Comparison of ENCODE assay signal across 15 mouse cellular contexts in the genomic region with DNA sequence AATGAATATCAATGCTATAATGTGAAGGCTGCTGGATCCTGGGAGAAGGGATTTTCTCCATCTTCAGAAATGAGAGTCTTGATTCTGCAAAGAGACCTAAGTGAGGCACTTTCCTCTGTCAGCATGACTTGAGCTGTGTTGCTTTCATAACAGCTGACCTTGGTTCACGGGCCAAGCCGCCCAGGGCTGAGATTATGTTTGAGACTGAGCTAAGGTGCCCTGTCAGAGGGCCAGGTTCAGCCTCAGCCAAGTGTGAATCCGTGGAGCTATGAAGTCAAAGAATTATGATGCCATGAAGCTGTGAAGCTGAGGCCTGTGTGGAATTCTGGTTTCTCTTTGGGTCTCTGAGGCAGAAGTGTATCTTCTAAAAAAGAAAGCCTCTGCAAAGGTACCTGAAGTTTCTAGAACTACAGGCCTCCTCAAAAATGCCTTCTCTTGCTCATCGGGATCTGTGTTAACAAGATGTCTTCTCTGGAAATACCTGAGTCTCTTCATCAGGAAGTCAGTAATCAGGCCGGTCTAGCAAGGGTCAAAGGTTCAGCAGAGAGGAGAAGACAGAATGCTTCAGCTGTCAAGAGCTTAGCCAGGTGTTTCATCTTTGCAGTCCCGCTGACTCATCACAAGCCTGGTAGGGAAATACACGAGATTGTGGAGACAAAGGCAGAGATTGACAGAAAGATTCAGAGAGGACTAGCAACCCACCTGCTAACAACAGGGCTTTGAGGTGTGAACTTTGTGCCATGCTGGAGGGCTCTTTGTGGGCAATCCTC. TPM values are rescaled to one million over a fixed set of nuclear protein-coding genes. Genes with fewer than 3 reads are reported as not detected.
DNase-seq lines count a peak whose midpoint lies in the region; ATAC-seq and TF ChIP-seq lines count a peak whose summit lies in the region.
"Had no signal": no experiment of that assay in that cellular context is flagged by ENCODE, and none has a peak within 500 bp of the region (broad histone marks: within the 10 kb centered on the region; RNA-seq: fewer than 3 reads in every experiment).

No protein-coding gene starts in this region.

- ATAC-seq in stomach, embryonic 14.5 days (ENCODE audit: insufficient number of reproducible peaks, insufficient read depth, low FRiP score, low read depth): no peak
- no peak for ATAC-seq in hindbrain, embryonic 12.5 days (ENCODE audit: low FRiP score)
- ATAC-seq: forebrain, embryonic 15.5 days had no signal

- no peak for TF ChIP-seq CTCF in left cerebral cortex, adult 2 months (IDR thresholded peaks at IDR 0.05)

- H3K9ac ChIP-seq in stomach, embryonic 14.5 days (replicated peaks; ENCODE audit: low read depth, low read length): no peak overlapping the region
- no peak overlapping the region for H3K9ac ChIP-seq in hindbrain, embryonic 12.5 days
- H3K9ac ChIP-seq: embryonic facial prominence, embryonic 15.5 days; forebrain, embryonic 15.5 days; heart, embryonic 15.5 days; lung, embryonic 15.5 days had no signal

- DNase-seq in adrenal gland, adult (ENCODE audit: inconsistent age in 2 of 2, low spot score in 1 of 2): peak; percentile 63 to 84
- DNase-seq in adrenal gland, adult 18-20 months (ENCODE audit: low spot score in 2 of 2): no peak
- peak; percentile 59 for DNase-seq in kidney, adult 9 months
- no peak for DNase-seq in kidney, postnatal 10 days
- peak; percentile 66 for DNase-seq in adrenal gland, postnatal 14 days
- DNase-seq in left cerebral cortex, adult 2 months (ENCODE audit: extremely low spot score in 1 of 2, low spot score in 2 of 2): no peak
- DNase-seq: cerebellum, adult 11-12 months; gastrocnemius, postnatal 10 days; thymus, postnatal 14 days had no signal

- intact Hi-C loops in left cerebral cortex, adult 2 months (cut with DNase I): no loop called here

- no peaks in the 10 kb centered on the region for H3K27me3 ChIP-seq in stomach, embryonic 14.5 days (ENCODE audit: control insufficient read depth, insufficient read depth, low read length)
- no peaks in the 10 kb centered on the region for H3K27me3 ChIP-seq in hindbrain, embryonic 12.5 days
- H3K27me3 ChIP-seq: embryonic facial prominence, embryonic 15.5 days; forebrain, embryonic 15.5 days; heart, embryonic 15.5 days; lung, embryonic 15.5 days had no signal

- H3K4me1 ChIP-seq in stomach, embryonic 14.5 days (ENCODE audit: control insufficient read depth, insufficient read depth, low read length): peaks cover 3% of the 10 kb centered on the region; the same call in 1 of the 2 replicates
- no peaks in the 10 kb centered on the region for H3K4me1 ChIP-seq in hindbrain, embryonic 12.5 days
- H3K4me1 ChIP-seq: forebrain, embryonic 15.5 days; heart, embryonic 15.5 days had no signal

- H3K36me3 ChIP-seq in stomach, embryonic 14.5 days (ENCODE audit: control insufficient read depth, insufficient read depth, low read length): no peaks in the 10 kb centered on the region
- no peaks in the 10 kb centered on the region for H3K36me3 ChIP-seq in hindbrain, embryonic 12.5 days
- H3K36me3 ChIP-seq: embryonic facial prominence, embryonic 15.5 days; forebrain, embryonic 15.5 days; heart, embryonic 15.5 days; lung, embryonic 15.5 days had no signal

- H3K9me3 ChIP-seq in stomach, embryonic 14.5 days (ENCODE audit: control insufficient read depth, low read depth, low read length): no peaks in the 10 kb centered on the region
- H3K9me3 ChIP-seq in hindbrain, embryonic 12.5 days (replicated peaks): no peaks in the 10 kb centered on the region
- H3K9me3 ChIP-seq: embryonic facial prominence, embryonic 15.5 days; forebrain, embryonic 15.5 days; heart, embryonic 15.5 days; lung, embryonic 15.5 days had no signal

- WGBS in stomach, embryonic 14.5 days: 28% methylated on average over 7 of the region's 7 CpGs
- WGBS in hindbrain, embryonic 12.5 days: 71% methylated on average over 7 of the region's 7 CpGs

- H3K4me2 ChIP-seq in stomach, embryonic 14.5 days (replicated peaks; ENCODE audit: low read depth, low read length): no peak overlapping the region
- no peak overlapping the region for H3K4me2 ChIP-seq in hindbrain, embryonic 12.5 days (replicated peaks)
- H3K4me2 ChIP-seq: embryonic facial prominence, embryonic 15.5 days; forebrain, embryonic 15.5 days; heart, embryonic 15.5 days; lung, embryonic 15.5 days had no signal

- H3K4me3 ChIP-seq in stomach, embryonic 14.5 days (ENCODE audit: low read depth, low read length): no peak overlapping the region
- no peak overlapping the region for H3K4me3 ChIP-seq in left cerebral cortex, adult 2 months
- no peak overlapping the region for H3K4me3 ChIP-seq in hindbrain, embryonic 12.5 days
- H3K4me3 ChIP-seq: embryonic facial prominence, embryonic 15.5 days; forebrain, embryonic 15.5 days; heart, embryonic 15.5 days; lung, embryonic 15.5 days had no signal

- peak overlapping the region; percentile 48; the same call in 1 of the 2 replicates for H3K27ac ChIP-seq in stomach, embryonic 14.5 days (ENCODE audit: low read length)
- no peak overlapping the region for H3K27ac ChIP-seq in left cerebral cortex, adult 2 months
- H3K27ac ChIP-seq in hindbrain, embryonic 12.5 days: no peak overlapping the region
- H3K27ac ChIP-seq: embryonic facial prominence, embryonic 15.5 days; forebrain, embryonic 15.5 days; heart, embryonic 15.5 days; lung, embryonic 15.5 days had no signal

RNA-seq across cellular contexts. Expression of a gene that starts 11.2 kb away (rescaled TPM):
- 10 to 100 TPM; 26.0 to 34.3 TPM for total RNA-seq in adrenal gland, adult 18-20 months (2021)
- total RNA-seq in adrenal gland, postnatal 14 days (2021): 57.7 and 61.3 TPM in 2 replicates
- 89.3 and 114 TPM in 2 replicates for polyA plus RNA-seq in stomach, embryonic 14.5 days (2014; fragmentation: Nextera tagmentation; extraction: Ambion mirVana)
- 10 to 100 TPM; 21.6 to 22.8 TPM for total RNA-seq in left cerebral cortex, adult 2 months (2021)
- polyA plus RNA-seq in hindbrain, embryonic 12.5 days (2016; fragmentation: Nextera tagmentation; extraction: Ambion mirVana): 125 and 130 TPM in 2 replicates

RNA-seq across cellular contexts. Expression of a gene that starts 31.4 kb away (rescaled TPM):
- total RNA-seq in adrenal gland, adult 18-20 months (2021): 10 to 100 TPM; 28.1 to 40.9 TPM
- 52.3 and 53.0 TPM in 2 replicates for total RNA-seq in adrenal gland, postnatal 14 days (2021)
- 14.7 and 14.9 TPM in 2 replicates for polyA plus RNA-seq in stomach, embryonic 14.5 days (2014; fragmentation: Nextera tagmentation; extraction: Ambion mirVana)
- 10 to 100 TPM; 21.9 to 23.1 TPM for total RNA-seq in left cerebral cortex, adult 2 months (2021)
- polyA plus RNA-seq in hindbrain, embryonic 12.5 days (2016; fragmentation: Nextera tagmentation; extraction: Ambion mirVana): 20.0 and 22.5 TPM in 2 replicates

Comparison
In these comparisons a context has a peak if more than half of its experiments do, and no peak if none do; other contexts are left out.
1. DNase-seq: peak in adrenal gland, adult (2 of 2), kidney, adult 9 months (single experiment) and adrenal gland, postnatal 14 days (single experiment); none in adrenal gland, adult 18-20 months (0 of 2), kidney, postnatal 10 days (single experiment) and left cerebral cortex, adult 2 months (0 of 2).